8 mouse cellular contexts compared by ENCODE assay signal in genomic region chr1:74600501-74601266, GRCm38 (mm10). TPM values are rescaled to one million over a fixed set of nuclear protein-coding genes. Genes with fewer than 3 reads are reported as not detected.
DNase-seq lines count a peak whose midpoint lies in the region; ATAC-seq and TF ChIP-seq lines count a peak whose summit lies in the region.

No protein-coding gene starts in this region.

- H3K9me3 ChIP-seq in heart, embryonic 10.5 days, result no peaks in the 10 kb centered on the region
- no peaks in the 10 kb centered on the region for H3K9me3 ChIP-seq in ES-Bruce4 (replicated peaks; ENCODE audit: control insufficient read depth, insufficient read depth, low read length, poor library complexity, severe bottlenecking)
- no peaks in the 10 kb centered on the region for H3K9me3 ChIP-seq in forebrain, embryonic 15.5 days
- no peaks in the 10 kb centered on the region for H3K9me3 ChIP-seq in liver, postnatal 0 days (ENCODE audit: low read length)

- peak overlapping the region; percentile 64 for H3K9ac ChIP-seq in ES-Bruce4 (ENCODE audit: low read depth, poor library complexity, severe bottlenecking)
- peak overlapping the region; percentile 87 for H3K9ac ChIP-seq in forebrain, embryonic 15.5 days (replicated peaks)
- H3K9ac ChIP-seq in liver, postnatal 0 days (replicated peaks), result peak overlapping the region; percentile 78

- H3K4me1 ChIP-seq in heart, embryonic 10.5 days, result peaks cover 15% of the 10 kb centered on the region
- no peaks in the 10 kb centered on the region for H3K4me1 ChIP-seq in ES-Bruce4 (ENCODE audit: control insufficient read depth, insufficient read depth, low read length)
- peaks cover 27% of the 10 kb centered on the region for H3K4me1 ChIP-seq in forebrain, embryonic 15.5 days
- H3K4me1 ChIP-seq in liver, postnatal 0 days (ENCODE audit: insufficient read depth), result peaks cover 10% of the 10 kb centered on the region; the same call in 1 of the 2 replicates

- H3K27me3 ChIP-seq in heart, embryonic 10.5 days (ENCODE audit: insufficient read depth, poor library complexity, severe bottlenecking), result no peaks in the 10 kb centered on the region
- no peaks in the 10 kb centered on the region for H3K27me3 ChIP-seq in ES-Bruce4 (ENCODE audit: control insufficient read depth, insufficient read depth, low read length, poor library complexity, severe bottlenecking)
- no peaks in the 10 kb centered on the region for H3K27me3 ChIP-seq in forebrain, embryonic 15.5 days
- no peaks in the 10 kb centered on the region for H3K27me3 ChIP-seq in liver, postnatal 0 days (ENCODE audit: insufficient read depth, low read length)

- H3K36me3 ChIP-seq in heart, embryonic 10.5 days, result peaks cover 30% of the 10 kb centered on the region
- H3K36me3 ChIP-seq in ES-Bruce4 (ENCODE audit: control insufficient read depth, insufficient read depth, low read length, poor library complexity, severe bottlenecking), result peaks cover 20% of the 10 kb centered on the region
- H3K36me3 ChIP-seq in forebrain, embryonic 15.5 days, result peaks cover 36% of the 10 kb centered on the region
- peaks cover 20% of the 10 kb centered on the region for H3K36me3 ChIP-seq in liver, postnatal 0 days (replicated peaks; ENCODE audit: insufficient read depth, low read length)

- no peak for TF ChIP-seq EP300 in ES-Bruce4 (IDR thresholded peaks at IDR 0.05; ENCODE audit: insufficient read depth, low read depth, low read length)
- no peak for TF ChIP-seq EP300 in liver, postnatal 0 days (IDR thresholded peaks at IDR 0.05; ENCODE audit: low read depth)

- H3K4me3 ChIP-seq in heart, embryonic 10.5 days, result peak overlapping the region; percentile 84
- peak overlapping the region; percentile 99 for H3K4me3 ChIP-seq in ES-Bruce4 (ENCODE audit: low read depth, low read length)
- H3K4me3 ChIP-seq in forebrain, embryonic 15.5 days, result peak overlapping the region; percentile 90
- peak overlapping the region; percentile 79 for H3K4me3 ChIP-seq in liver, postnatal 0 days (ENCODE audit: low read depth, low read length)

- DNase-seq in heart, embryonic 10.5 days (ENCODE audit: low spot score), result no peak
- no peak for DNase-seq in heart, postnatal 10 days
- DNase-seq in liver, postnatal 0 days, result no peak
- no peak for DNase-seq in gastrocnemius, postnatal 10 days
- no peak for DNase-seq in urinary bladder, postnatal 25 days (ENCODE audit: low spot score)
- DNase-seq in urinary bladder, adult 18-20 months (ENCODE audit: low spot score in 2 of 2), result no peak

- no peak for TF ChIP-seq CTCF in ES-Bruce4 (IDR thresholded peaks at IDR 0.05; ENCODE audit: low read depth, low read length)
- no peak for TF ChIP-seq CTCF in liver, postnatal 0 days (IDR thresholded peaks at IDR 0.05; ENCODE audit: low read depth)

- WGBS in heart, embryonic 10.5 days, result 8% methylated on average over 26 of the region's 26 CpGs
- WGBS in forebrain, embryonic 15.5 days, result 8% methylated on average over 26 of the region's 26 CpGs
- 8% methylated on average over 24 of the region's 26 CpGs for WGBS in liver, postnatal 0 days (ENCODE audit: insufficient replicate concordance)

- H3K4me2 ChIP-seq in forebrain, embryonic 15.5 days (replicated peaks), result peak overlapping the region; percentile 78
- H3K4me2 ChIP-seq in liver, postnatal 0 days (ENCODE audit: low read depth, low read length), result peak overlapping the region; percentile 84

- H3K27ac ChIP-seq in heart, embryonic 10.5 days, result peak overlapping the region; percentile 85
- H3K27ac ChIP-seq in ES-Bruce4 (ENCODE audit: insufficient read depth, low read length), result no peak overlapping the region
- H3K27ac ChIP-seq in forebrain, embryonic 15.5 days (replicated peaks), result peak overlapping the region; percentile 64
- H3K27ac ChIP-seq in liver, postnatal 0 days (ENCODE audit: low read depth), result peak overlapping the region; percentile 36

- no peak for TF ChIP-seq POLR2A in ES-Bruce4 (IDR thresholded peaks at IDR 0.05; ENCODE audit: insufficient read depth, low read length)

- ATAC-seq in forebrain, embryonic 15.5 days (replicated peaks), result peak; percentile 73
- ATAC-seq in liver, postnatal 0 days, result peak; percentile 62

- intact Hi-C loops in heart, postnatal 10 days (cut with DNase I), result no loop called here

RNA-seq across cellular contexts. Expression of gene Rnf25, which starts 0.5 kb away (rescaled TPM):
- polyA plus RNA-seq in heart, embryonic 10.5 days (2016; fragmentation: Nextera tagmentation; extraction: Ambion mirVana), result 25.4 and 32.8 TPM in 2 replicates
- 10 to 100 TPM; 21.6 to 27.7 TPM for total RNA-seq in heart, postnatal 10 days (2021)
- polyA plus RNA-seq in ES-Bruce4 (2011; ENCODE audit: insufficient read depth, insufficient read length, low read depth, missing spikeins), result 39.6 and 40.4 TPM in 2 replicates
- 41.8 and 46.0 TPM in 2 replicates for polyA plus RNA-seq in forebrain, embryonic 15.5 days (2015; fragmentation: Nextera tagmentation; extraction: Ambion mirVana)
- polyA plus RNA-seq in liver, postnatal 0 days (2015; fragmentation: Nextera tagmentation; extraction: Ambion mirVana), result 10.8 and 11.1 TPM in 2 replicates
- 10 to 100 TPM; 18.1 to 23.1 TPM for total RNA-seq in gastrocnemius, postnatal 10 days (2021)

RNA-seq across cellular contexts. Expression of gene Stk36, which starts 0.6 kb away (rescaled TPM):
- 4.1 and 6.2 TPM in 2 replicates for polyA plus RNA-seq in heart, embryonic 10.5 days (2016; fragmentation: Nextera tagmentation; extraction: Ambion mirVana)
- total RNA-seq in heart, postnatal 10 days (2021), result 1 to 10 TPM; 1.5 to 2.0 TPM
- polyA plus RNA-seq in ES-Bruce4 (2011; ENCODE audit: insufficient read depth, insufficient read length, low read depth, missing spikeins), result 4.8 and 6.2 TPM in 2 replicates
- polyA plus RNA-seq in forebrain, embryonic 15.5 days (2015; fragmentation: Nextera tagmentation; extraction: Ambion mirVana), result 25.7 and 27.9 TPM in 2 replicates
- 0.30 and 0.32 TPM in 2 replicates for polyA plus RNA-seq in liver, postnatal 0 days (2015; fragmentation: Nextera tagmentation; extraction: Ambion mirVana)
- total RNA-seq in gastrocnemius, postnatal 10 days (2021), result 1 to 10 TPM in 1 of 2 experiments, under 1 TPM in 1; 0.88 to 1.8 TPM

RNA-seq across cellular contexts. Expression of gene Bcs1l, which starts 12.6 kb away (rescaled TPM):
- polyA plus RNA-seq in heart, embryonic 10.5 days (2016; fragmentation: Nextera tagmentation; extraction: Ambion mirVana), result 23.3 TPM in 2 replicates
- 10 to 100 TPM; 20.3 to 24.9 TPM for total RNA-seq in heart, postnatal 10 days (2021)
- 18.4 and 22.3 TPM in 2 replicates for polyA plus RNA-seq in ES-Bruce4 (2011; ENCODE audit: insufficient read depth, insufficient read length, low read depth, missing spikeins)
- polyA plus RNA-seq in forebrain, embryonic 15.5 days (2015; fragmentation: Nextera tagmentation; extraction: Ambion mirVana), result 27.6 and 27.9 TPM in 2 replicates
- 5.2 and 5.8 TPM in 2 replicates for polyA plus RNA-seq in liver, postnatal 0 days (2015; fragmentation: Nextera tagmentation; extraction: Ambion mirVana)
- 10 to 100 TPM; 12.7 to 13.7 TPM for total RNA-seq in gastrocnemius, postnatal 10 days (2021)

RNA-seq across cellular contexts. Expression of gene Zfp142, which starts 12.6 kb away (rescaled TPM):
- 6.8 and 9.2 TPM in 2 replicates for polyA plus RNA-seq in heart, embryonic 10.5 days (2016; fragmentation: Nextera tagmentation; extraction: Ambion mirVana)
- 10 to 100 TPM; 12.9 to 13.2 TPM for total RNA-seq in heart, postnatal 10 days (2021)
- polyA plus RNA-seq in ES-Bruce4 (2011; ENCODE audit: insufficient read depth, insufficient read length, low read depth, missing spikeins), result 15.9 and 20.0 TPM in 2 replicates
- polyA plus RNA-seq in forebrain, embryonic 15.5 days (2015; fragmentation: Nextera tagmentation; extraction: Ambion mirVana), result 8.9 and 9.6 TPM in 2 replicates
- 0.77 and 1.1 TPM in 2 replicates for polyA plus RNA-seq in liver, postnatal 0 days (2015; fragmentation: Nextera tagmentation; extraction: Ambion mirVana)
- 10 to 100 TPM in 1 of 2 experiments, 1 to 10 TPM in 1; 7.1 to 11.2 TPM for total RNA-seq in gastrocnemius, postnatal 10 days (2021)

RNA-seq across cellular contexts. Expression of gene Usp37, which starts 56.6 kb away (rescaled TPM):
- 26.8 and 28.3 TPM in 2 replicates for polyA plus RNA-seq in heart, embryonic 10.5 days (2016; fragmentation: Nextera tagmentation; extraction: Ambion mirVana)
- 10 to 100 TPM; 13.6 to 18.5 TPM for total RNA-seq in heart, postnatal 10 days (2021)
- 52.1 and 52.8 TPM in 2 replicates for polyA plus RNA-seq in ES-Bruce4 (2011; ENCODE audit: insufficient read depth, insufficient read length, low read depth, missing spikeins)
- polyA plus RNA-seq in forebrain, embryonic 15.5 days (2015; fragmentation: Nextera tagmentation; extraction: Ambion mirVana), result 32.2 and 33.0 TPM in 2 replicates
- polyA plus RNA-seq in liver, postnatal 0 days (2015; fragmentation: Nextera tagmentation; extraction: Ambion mirVana), result 4.9 and 5.4 TPM in 2 replicates
- 10 to 100 TPM in 1 of 2 experiments, 1 to 10 TPM in 1; 9.0 to 14.0 TPM for total RNA-seq in gastrocnemius, postnatal 10 days (2021)
